Mouse (Mus musculus): ENCODE measurements around the gene Fkbp5. TPM values are rescaled to one million over a fixed set of nuclear protein-coding genes. Genes with fewer than 3 reads are reported as not detected.
"Not testable (repeated sequence)": the region's sequence is repeated elsewhere in the genome, so short reads cannot be mapped to it uniquely, and the experiment has no call there.

Fkbp5 gene
- 12.8 and 17.9 TPM in 2 replicates for polyA plus RNA-seq (2012; rRNA removed)

- WGBS: 22% methylated on average over 16 of the region's 16 CpGs
- DNase-seq (ENCODE audit: low read depth, low spot score): no peak
Measured at GRCm38 (mm10) chr17:28517441-28517955, at the start of gene Fkbp5. Fkbp5 (minus strand) TSS chr17:28517527.

GRCm38 (mm10) chr17:28565181-28565580 is 47.9 kb upstream of the Fkbp5 start:
- DNase-seq (ENCODE audit: low read depth, low spot score): no peak

- DNase-seq (ENCODE audit: low read depth, low spot score): no peak
- WGBS: 20% methylated on average over 7 of the region's 7 CpGs
Measured at GRCm38 (mm10) chr17:28561613-28562012, 44.3 kb upstream of the Fkbp5 start.

GRCm38 (mm10) chr17:28560598-28560997 is 43.3 kb upstream of the Fkbp5 start, which contains the start of gene Clps:
Clps (minus strand) TSS chr17:28560766.
- WGBS: 69% methylated on average over 4 of the region's 4 CpGs
- DNase-seq (ENCODE audit: low read depth, low spot score): no peak

- WGBS: 59% methylated on average over 6 of the region's 6 CpGs
- DNase-seq (ENCODE audit: low read depth, low spot score): no peak
Measured at GRCm38 (mm10) chr17:28557772-28558171, 40.4 kb upstream of the Fkbp5 start.

GRCm38 (mm10) chr17:28556635-28557396 is 39.5 kb upstream of the Fkbp5 start:
- DNase-seq (ENCODE audit: low read depth, low spot score): peak; percentile 73
- WGBS: 32% methylated on average over 6 of the region's 6 CpGs

GRCm38 (mm10) chr17:28554021-28554420 is 36.7 kb upstream of the Fkbp5 start:
- WGBS: 93% methylated on average over 4 of the region's 4 CpGs
- not testable (repeated sequence) for DNase-seq (ENCODE audit: low read depth, low spot score)

GRCm38 (mm10) chr17:28553040-28553793 is 35.9 kb upstream of the Fkbp5 start:
- no peak for DNase-seq (ENCODE audit: low read depth, low spot score)
- WGBS: 12% methylated on average over 14 of the region's 14 CpGs

- 81% methylated on average over 14 of the region's 14 CpGs for WGBS
- DNase-seq (ENCODE audit: low read depth, low spot score): no peak
Measured at GRCm38 (mm10) chr17:28549111-28549510, 31.8 kb upstream of the Fkbp5 start, which contains the start of gene Clpsl2. Clpsl2 (plus strand) TSS chr17:28549411.

GRCm38 (mm10) chr17:28548550-28548949 is 31.2 kb upstream of the Fkbp5 start:
- WGBS: 56% methylated on average over 11 of the region's 11 CpGs
- DNase-seq (ENCODE audit: low read depth, low spot score): no peak

- DNase-seq (ENCODE audit: low read depth, low spot score): no peak
- 67% methylated on average over 1 of the region's 1 CpGs for WGBS
Measured at GRCm38 (mm10) chr17:28546925-28547324, 29.6 kb upstream of the Fkbp5 start.

- no peak for DNase-seq (ENCODE audit: low read depth, low spot score)
- 58% methylated on average over 12 of the region's 12 CpGs for WGBS
Measured at GRCm38 (mm10) chr17:28537881-28538280, 20.6 kb upstream of the Fkbp5 start.

GRCm38 (mm10) chr17:28533327-28533726 is 16.0 kb upstream of the Fkbp5 start:
- no peak for DNase-seq (ENCODE audit: low read depth, low spot score)
- WGBS: 92% methylated on average over 13 of the region's 13 CpGs

GRCm38 (mm10) chr17:28532557-28532956 is 15.2 kb upstream of the Fkbp5 start:
- 88% methylated on average over 7 of the region's 7 CpGs for WGBS

GRCm38 (mm10) chr17:28531946-28532345 is 14.6 kb upstream of the Fkbp5 start:
- DNase-seq (ENCODE audit: low read depth, low spot score): no peak
- WGBS: 27% methylated on average over 18 of the region's 18 CpGs

More at GRCm38 (mm10) chr17:28532557-28532956, 15.2 kb upstream of the Fkbp5 start:
- DNase-seq (ENCODE audit: low read depth, low spot score): no peak

GRCm38 (mm10) chr17:28530506-28530905 is 13.2 kb upstream of the Fkbp5 start, which contains the start of gene Armc12:
Armc12 (plus strand) TSS chr17:28530806.
- WGBS: 92% methylated on average over 6 of the region's 6 CpGs

GRCm38 (mm10) chr17:28529116-28529515 is 11.8 kb upstream of the Fkbp5 start:
- no peak for DNase-seq (ENCODE audit: low read depth, low spot score)
- whole genome bisulfite sequencing: 70% methylated on average over 4 of the region's 4 CpGs

More at GRCm38 (mm10) chr17:28530506-28530905, 13.2 kb upstream of the Fkbp5 start, which contains the start of gene Armc12:
- no peak for DNase-seq (ENCODE audit: low read depth, low spot score)

- no peak for DNase-seq (ENCODE audit: low read depth, low spot score)
- WGBS: 1% methylated on average over 6 of the region's 6 CpGs
Measured at GRCm38 (mm10) chr17:28528043-28528351, 10.7 kb upstream of the Fkbp5 start.

GRCm38 (mm10) chr17:28527184-28528042 is 10.1 kb upstream of the Fkbp5 start:
- DNase-seq (ENCODE audit: low read depth, low spot score): no peak

More at GRCm38 (mm10) chr17:28527184-28528042, 10.1 kb upstream of the Fkbp5 start:
- 25% methylated on average over 12 of the region's 12 CpGs for WGBS
